Comparison of ENCODE assay signal across 9 mouse cellular contexts in genomic region chr12:57545371-57546241, GRCm38 (mm10). TPM values are rescaled to one million over a fixed set of nuclear protein-coding genes. Genes with fewer than 3 reads are reported as not detected.
DNase-seq lines count a peak whose midpoint lies in the region; ATAC-seq and TF ChIP-seq lines count a peak whose summit lies in the region.
"Had no signal": no experiment of that assay in that cellular context is flagged by ENCODE, and none has a peak within 500 bp of the region (broad histone marks: within the 10 kb centered on the region; RNA-seq: fewer than 3 reads in every experiment).

No protein-coding gene starts in this region.

- no peak for TF ChIP-seq CTCF in bone marrow macrophage, adult 2 months (IDR thresholded peaks at IDR 0.05; ENCODE audit: low read depth, low read length)
- no peak for TF ChIP-seq CTCF in heart, postnatal 0 days (IDR thresholded peaks at IDR 0.05; ENCODE audit: low read depth)

- H3K4me1 ChIP-seq in bone marrow macrophage, adult 2 months (ENCODE audit: control insufficient read depth, insufficient read depth, low read length) = peaks cover 9% of the 10 kb centered on the region
- H3K4me1 ChIP-seq in heart, postnatal 0 days (ENCODE audit: control insufficient read depth, insufficient read depth) = no peaks in the 10 kb centered on the region
- peaks cover 24% of the 10 kb centered on the region for H3K4me1 ChIP-seq in liver, embryonic 12.5 days
- H3K4me1 ChIP-seq in neural tube, embryonic 11.5 days (ENCODE audit: control insufficient read depth, insufficient read depth, low read length) = peaks cover 4% of the 10 kb centered on the region; the same call in 1 of the 2 replicates

- H3K27ac ChIP-seq in bone marrow macrophage, adult 2 months (ENCODE audit: insufficient read depth, low read depth, low read length) = no peak overlapping the region
- H3K27ac ChIP-seq in heart, postnatal 0 days (ENCODE audit: low read depth) = no peak overlapping the region
- H3K27ac ChIP-seq in liver, embryonic 12.5 days = peak overlapping the region; percentile 1; the same call in 1 of the 2 replicates
- no peak overlapping the region for H3K27ac ChIP-seq in neural tube, embryonic 11.5 days (ENCODE audit: low read depth, low read length)

- no peak for TF ChIP-seq EP300 in heart, postnatal 0 days (IDR thresholded peaks at IDR 0.05; ENCODE audit: low read depth)

- peak overlapping the region; percentile 50 for H3K4me3 ChIP-seq in bone marrow macrophage, adult 2 months (ENCODE audit: insufficient read depth, low read length)
- peak overlapping the region; percentile 48 for H3K4me3 ChIP-seq in heart, postnatal 0 days (ENCODE audit: low read depth, low read length)
- peak overlapping the region; percentile 51 for H3K4me3 ChIP-seq in liver, embryonic 12.5 days
- peak overlapping the region; percentile 49 for H3K4me3 ChIP-seq in neural tube, embryonic 11.5 days (ENCODE audit: low read depth, low read length)

- ATAC-seq in heart, postnatal 0 days (ENCODE audit: insufficient read depth, low read depth) = peak; percentile 25; the same call in 1 of the 2 replicates
- peak; percentile 47 for ATAC-seq in liver, embryonic 12.5 days
- ATAC-seq in neural tube, embryonic 11.5 days (ENCODE audit: insufficient read depth, low FRiP score, low TSS enrichment) = peak; percentile 60

- intact Hi-C loops in gastrocnemius, postnatal 14 days (cut with DNase I; ENCODE audit: low total_unique reads) = loop anchor here (5.0 kb wide), 1 partner anchor 263 kb away; no protein-coding TSS in a partner anchor

- H3K9ac ChIP-seq in heart, postnatal 0 days (replicated peaks; ENCODE audit: low read depth, low read length) = no peak overlapping the region
- peak overlapping the region; percentile 62; the same call in 1 of the 2 replicates for H3K9ac ChIP-seq in liver, embryonic 12.5 days
- H3K9ac ChIP-seq in neural tube, embryonic 11.5 days (ENCODE audit: low read length) = peak overlapping the region; percentile 29

- no peaks in the 10 kb centered on the region for H3K36me3 ChIP-seq in heart, postnatal 0 days (replicated peaks; ENCODE audit: control insufficient read depth, insufficient read depth, low read length)
- H3K36me3 ChIP-seq in liver, embryonic 12.5 days = no peaks in the 10 kb centered on the region
- no peaks in the 10 kb centered on the region for H3K36me3 ChIP-seq in neural tube, embryonic 11.5 days (ENCODE audit: control insufficient read depth, insufficient read depth, low read length)

- H3K27me3 ChIP-seq in heart, postnatal 0 days (ENCODE audit: control insufficient read depth, insufficient read depth, low read length) = peaks cover 99% of the 10 kb centered on the region
- peaks cover 100% of the 10 kb centered on the region for H3K27me3 ChIP-seq in liver, embryonic 12.5 days (replicated peaks)
- H3K27me3 ChIP-seq in neural tube, embryonic 11.5 days (ENCODE audit: control insufficient read depth, insufficient read depth, low read length) = peaks cover 98% of the 10 kb centered on the region

- H3K4me2 ChIP-seq in heart, postnatal 0 days (ENCODE audit: low read depth, low read length) = peak overlapping the region; percentile 70
- peak overlapping the region; percentile 70 for H3K4me2 ChIP-seq in liver, embryonic 12.5 days
- H3K4me2 ChIP-seq in neural tube, embryonic 11.5 days (ENCODE audit: low read depth) = peak overlapping the region; percentile 91

- peak; percentile 19 for DNase-seq in gastrocnemius, postnatal 10 days
- DNase-seq in gastrocnemius, postnatal 14 days = no peak
- DNase-seq in heart, postnatal 0 days (ENCODE audit: low spot score) = no peak
- DNase-seq in neural tube, embryonic 11.5 days (ENCODE audit: low spot score) = peak; percentile 61
- DNase-seq in thymus, postnatal 25 days = no peak
- no peak for DNase-seq in ovary, postnatal 10 days (ENCODE audit: low spot score)

- WGBS in heart, postnatal 0 days = under 1% methylated on average over 82 of the region's 106 CpGs
- under 1% methylated on average over 95 of the region's 106 CpGs for WGBS in liver, embryonic 12.5 days (ENCODE audit: insufficient replicate concordance)
- under 1% methylated on average over 89 of the region's 106 CpGs for WGBS in neural tube, embryonic 11.5 days

- TF ChIP-seq POLR2A in bone marrow macrophage, adult 2 months (IDR thresholded peaks at IDR 0.05; ENCODE audit: borderline replicate concordance, low read depth, low read length) = no peak

- no peaks in the 10 kb centered on the region for H3K9me3 ChIP-seq in heart, postnatal 0 days (replicated peaks; ENCODE audit: control insufficient read depth, low read length)
- H3K9me3 ChIP-seq in liver, embryonic 12.5 days (replicated peaks) = no peaks in the 10 kb centered on the region
- no peaks in the 10 kb centered on the region for H3K9me3 ChIP-seq in neural tube, embryonic 11.5 days (ENCODE audit: control insufficient read depth, low read length)

RNA-seq across cellular contexts. Expression of gene Foxa1, which starts 1.1 kb away (rescaled TPM):
- total RNA-seq in gastrocnemius, postnatal 10 days (2021) = not detected
- not detected for total RNA-seq in gastrocnemius, postnatal 14 days (2021)
- not detected in 2 replicates for polyA plus RNA-seq in bone marrow macrophage, adult 2 months (2012; ENCODE audit: insufficient read depth, insufficient read length, missing spikeins)
- total RNA-seq in heart, postnatal 0 days (2014; rRNA removed; ENCODE audit: low replicate concordance) = 1.6 TPM in 1 of 2 replicates, not detected in the other
- 0.18 TPM in 1 of 2 replicates, not detected in the other for polyA plus RNA-seq in heart, postnatal 0 days (2015; fragmentation: Nextera tagmentation; extraction: Ambion mirVana)
- polyA plus RNA-seq in liver, embryonic 12.5 days (2016; fragmentation: Nextera tagmentation; extraction: Ambion mirVana) = 2.4 and 2.6 TPM in 2 replicates
- 1.6 and 1.7 TPM in 2 replicates for polyA plus RNA-seq in neural tube, embryonic 11.5 days (2014; fragmentation: Nextera tagmentation; extraction: Ambion mirVana)
- total RNA-seq: hematopoietic stem cell, adult 5-6 weeks had no signal

RNA-seq across cellular contexts. Expression of gene Ttc6, which starts 18.3 kb away (rescaled TPM):
- total RNA-seq in gastrocnemius, postnatal 10 days (2021) = not detected
- total RNA-seq in gastrocnemius, postnatal 14 days (2021) = not detected
- not detected in 2 replicates for polyA plus RNA-seq in bone marrow macrophage, adult 2 months (2012; ENCODE audit: insufficient read depth, insufficient read length, missing spikeins)
- 0.15 TPM in 1 of 2 replicates, not detected in the other for total RNA-seq in heart, postnatal 0 days (2014; rRNA removed; ENCODE audit: low replicate concordance)
- 0.01 TPM in 1 of 2 replicates, not detected in the other for polyA plus RNA-seq in heart, postnatal 0 days (2015; fragmentation: Nextera tagmentation; extraction: Ambion mirVana)
- polyA plus RNA-seq in liver, embryonic 12.5 days (2016; fragmentation: Nextera tagmentation; extraction: Ambion mirVana) = 0.08 and 0.11 TPM in 2 replicates
- polyA plus RNA-seq in neural tube, embryonic 11.5 days (2014; fragmentation: Nextera tagmentation; extraction: Ambion mirVana) = 0.27 and 0.33 TPM in 2 replicates
- total RNA-seq: hematopoietic stem cell, adult 5-6 weeks had no signal

Comparison
In these comparisons a context has a peak if more than half of its experiments do, and no peak if none do; other contexts are left out.
1. DNase-seq: peak in gastrocnemius, postnatal 10 days (single experiment) and neural tube, embryonic 11.5 days (single experiment); none in gastrocnemius, postnatal 14 days (single experiment), heart, postnatal 0 days (single experiment), thymus, postnatal 25 days (single experiment) and ovary, postnatal 10 days (single experiment).
2. Peak in every context shown above with its lines, with median percentiles within 50 percentile points of each other: H3K4me3 ChIP-seq, ATAC-seq and H3K4me2 ChIP-seq.